Mouse (Mus musculus) megakaryocyte, embryonic 14.5 days (primary cell): Measurements from ENCODE around the gene Wdr77. TPM values are rescaled to one million over a fixed set of nuclear protein-coding genes. Genes with fewer than 3 reads are reported as not detected.

Source experiments
- H3K27me3 ChIP-seq: replicated peaks from 2 replicates; pipeline ENCODE3; 2012; ENCODE audit warnings: inconsistent platforms
- H3K36me3 ChIP-seq: replicated peaks from 2 replicates; pipeline ENCODE3; 2012; ENCODE audit warnings: low read length, inconsistent platforms, mixed read lengths
- H3K4me1 ChIP-seq: 2 replicates; pipeline ENCODE4 v1.6.1; 2012; ENCODE audit warnings: inconsistent platforms
- H3K4me3 ChIP-seq: replicated peaks from 2 replicates; pipeline ENCODE3; 2012; ENCODE audit warnings: moderate library complexity, mild to moderate bottlenecking, inconsistent platforms
- H3K9me3 ChIP-seq: 2 replicates; pipeline ENCODE4 v1.6.1; 2012; ENCODE audit warnings: inconsistent platforms
- FLI1 ChIP-seq: IDR thresholded peaks from 2 replicates; pipeline ENCODE4 v1.6.1; 2012; ENCODE audit warnings: low read length, inconsistent platforms, mixed read lengths
- GATA1 ChIP-seq: IDR thresholded peaks from 3 replicates; pipeline ENCODE4 v1.6.1; 2012; ENCODE audit warnings: mixed read lengths, low read length, inconsistent platforms, borderline replicate concordance
- polyA plus RNA-seq: library from polyadenylated mRNA; stranded (reverse); fragments of >175 nt; gene quantifications from 2 replicates; pipeline ENCODE4 v1.2.3, GENCODE M21; 2012; ENCODE audit warnings: low replicate concordance; ENCODE audit not compliant: insufficient read depth

The Wdr77 gene
- polyA plus RNA-seq, 1 experiment: 39.6 TPM

GRCm38 (mm10) chr3:105921959-105922358 is 37.2 kb upstream of the Wdr77 start:
- Histone ChIP-seq H3K4me3 (no peak overlapping the region), H3K9me3 (no peaks in the 10 kb centered on the region), H3K4me1 (peaks cover 99% of the 10 kb centered on the region), H3K36me3 (peaks cover 86% of the 10 kb centered on the region), H3K27me3 (no peaks in the 10 kb centered on the region)
- no peak for TF ChIP-seq FLI1
- no peak for TF ChIP-seq GATA1

GRCm38 (mm10) chr3:105924616-105925015 is 34.6 kb upstream of the Wdr77 start:
- Histone ChIP-seq H3K27me3 (no peaks in the 10 kb centered on the region), H3K4me1 (peaks cover 99% of the 10 kb centered on the region), H3K4me3 (peak overlapping the region; percentile 85), H3K36me3 (peaks cover 91% of the 10 kb centered on the region), H3K9me3 (no peaks in the 10 kb centered on the region)
- TF ChIP-seq GATA1: no peak
- TF ChIP-seq FLI1: no peak

DNA sequence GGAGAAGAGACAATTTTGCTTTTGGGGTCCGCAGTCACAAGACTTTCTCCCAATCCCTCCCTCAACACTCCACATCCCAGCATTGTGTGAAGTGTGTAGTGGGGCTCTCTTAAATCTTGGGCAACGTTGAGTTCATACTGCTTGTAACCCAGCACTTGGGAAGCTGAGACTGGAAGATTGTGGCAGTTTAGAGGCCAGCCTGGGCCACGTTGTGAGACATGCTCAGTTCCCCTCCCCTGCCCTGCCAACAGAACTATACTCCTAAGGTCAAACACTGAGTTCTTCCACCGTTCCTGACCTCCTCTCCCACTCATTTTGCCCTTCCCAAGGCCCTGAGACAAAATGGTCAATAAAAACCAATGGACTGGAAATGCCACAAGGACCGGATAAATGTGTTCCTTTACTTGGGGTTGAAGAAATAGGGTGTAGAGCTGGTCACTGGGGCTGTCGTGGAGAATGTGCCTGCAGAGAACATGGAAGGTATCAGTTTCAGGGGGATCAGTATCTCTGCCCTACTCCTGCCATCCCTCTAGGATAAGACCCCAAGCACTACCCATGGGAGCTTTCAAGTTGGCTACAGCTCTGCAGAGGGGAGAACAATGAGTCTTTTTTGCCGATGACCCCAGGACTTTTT is 31.5 kb upstream of the Wdr77 start:
- Histone ChIP-seq H3K9me3 (no peaks in the 10 kb centered on the region), H3K36me3 (peaks cover 85% of the 10 kb centered on the region), H3K4me1 (peaks cover 80% of the 10 kb centered on the region), H3K4me3 (peak overlapping the region; percentile 92), H3K27me3 (no peaks in the 10 kb centered on the region)
- TF ChIP-seq GATA1 (no peak), FLI1 (no peak)

DNA sequence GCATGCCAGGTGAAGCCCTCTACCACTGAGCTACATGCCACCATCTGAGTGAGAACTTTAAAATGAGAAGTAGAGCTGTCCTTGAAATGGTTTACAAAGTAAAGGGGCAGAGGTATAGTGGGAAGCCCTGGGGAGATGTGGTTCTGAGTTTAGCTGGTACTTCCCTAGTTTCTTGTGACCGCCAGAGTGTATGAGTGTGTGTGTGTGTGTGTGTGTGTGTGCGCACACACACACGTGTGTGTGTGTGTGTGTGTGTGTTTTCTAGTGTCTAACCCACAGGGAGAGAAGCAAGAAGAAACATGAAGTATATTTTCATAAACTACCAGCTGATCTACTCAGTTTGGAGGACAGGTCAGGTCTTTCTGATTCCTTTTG is 31.0 kb upstream of the Wdr77 start:
- Histone ChIP-seq H3K9me3 (no peaks in the 10 kb centered on the region), H3K4me1 (peaks cover 79% of the 10 kb centered on the region), H3K27me3 (no peaks in the 10 kb centered on the region), H3K4me3 (peak overlapping the region; percentile 92), H3K36me3 (peaks cover 80% of the 10 kb centered on the region)
- TF ChIP-seq FLI1 (no peak), GATA1 (no peak)

GRCm38 (mm10) chr3:105928781-105929180 is 30.4 kb upstream of the Wdr77 start:
- no peaks in the 10 kb centered on the region for H3K9me3 ChIP-seq
- H3K4me3 ChIP-seq: peak overlapping the region; percentile 92
- H3K4me1 ChIP-seq: peaks cover 74% of the 10 kb centered on the region
- H3K27me3 ChIP-seq: no peaks in the 10 kb centered on the region
- H3K36me3 ChIP-seq: peaks cover 76% of the 10 kb centered on the region
- TF ChIP-seq FLI1 (no peak), GATA1 (no peak)

- H3K36me3 ChIP-seq: peaks cover 73% of the 10 kb centered on the region
- peak overlapping the region; percentile 92 for H3K4me3 ChIP-seq
- TF ChIP-seq GATA1 (no peak), FLI1 (no peak)
- H3K9me3 ChIP-seq: no peaks in the 10 kb centered on the region
- no peaks in the 10 kb centered on the region for H3K27me3 ChIP-seq
- H3K4me1 ChIP-seq: peaks cover 74% of the 10 kb centered on the region
Measured at GRCm38 (mm10) chr3:105929821-105930220, 29.3 kb upstream of the Wdr77 start.

GRCm38 (mm10) chr3:105931095-105931494 is 28.1 kb upstream of the Wdr77 start:
- Histone ChIP-seq H3K27me3 (no peaks in the 10 kb centered on the region), H3K36me3 (peaks cover 61% of the 10 kb centered on the region), H3K4me1 (peaks cover 74% of the 10 kb centered on the region), H3K4me3 (peak overlapping the region; percentile 94), H3K9me3 (no peaks in the 10 kb centered on the region)
- TF ChIP-seq FLI1: no peak
- TF ChIP-seq GATA1: no peak

GRCm38 (mm10) chr3:105932240-105933071 is 26.7 kb upstream of the Wdr77 start, which contains the start of gene I830077J02Rik:
Gene I830077J02Rik, minus strand, starts transcription at chr3:105932664.
- H3K36me3 ChIP-seq: peaks cover 61% of the 10 kb centered on the region
- no peaks in the 10 kb centered on the region for H3K9me3 ChIP-seq
- no peaks in the 10 kb centered on the region for H3K27me3 ChIP-seq
- peak; percentile 52; the same call in 1 of the 3 replicates for TF ChIP-seq GATA1
- TF ChIP-seq FLI1: 0 out of 2 replicates have a peak, but pooled peaks have one; percentile 43
- peak within 1 kb of the TSS; percentile 94 for H3K4me3 ChIP-seq
- H3K4me1 ChIP-seq: peaks cover 74% of the 10 kb centered on the region

DNA sequence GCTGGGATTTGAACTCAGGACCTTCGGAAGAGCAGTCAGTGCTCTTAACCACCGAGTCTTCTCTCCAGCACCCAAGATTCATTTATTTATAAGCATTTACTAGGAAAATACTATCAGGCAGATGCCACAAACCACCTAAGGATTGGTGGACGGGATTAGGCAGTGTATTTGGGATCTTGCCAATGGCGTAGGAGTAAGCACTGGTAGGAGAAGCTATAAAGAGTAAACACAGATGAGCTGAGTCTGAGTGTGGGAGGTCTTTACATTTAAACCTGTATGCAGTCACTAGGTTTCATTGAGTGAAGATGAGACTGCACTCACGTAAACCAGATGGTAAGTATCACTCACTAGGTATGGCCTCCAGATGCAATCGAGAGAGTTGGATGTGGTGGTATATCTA is 25.2 kb upstream of the Wdr77 start:
- peaks cover 63% of the 10 kb centered on the region for H3K4me1 ChIP-seq
- peaks cover 53% of the 10 kb centered on the region for H3K36me3 ChIP-seq
- H3K27me3 ChIP-seq: no peaks in the 10 kb centered on the region
- no peak overlapping the region for H3K4me3 ChIP-seq
- TF ChIP-seq GATA1 (no peak), FLI1 (no peak)
- no peaks in the 10 kb centered on the region for H3K9me3 ChIP-seq

DNA sequence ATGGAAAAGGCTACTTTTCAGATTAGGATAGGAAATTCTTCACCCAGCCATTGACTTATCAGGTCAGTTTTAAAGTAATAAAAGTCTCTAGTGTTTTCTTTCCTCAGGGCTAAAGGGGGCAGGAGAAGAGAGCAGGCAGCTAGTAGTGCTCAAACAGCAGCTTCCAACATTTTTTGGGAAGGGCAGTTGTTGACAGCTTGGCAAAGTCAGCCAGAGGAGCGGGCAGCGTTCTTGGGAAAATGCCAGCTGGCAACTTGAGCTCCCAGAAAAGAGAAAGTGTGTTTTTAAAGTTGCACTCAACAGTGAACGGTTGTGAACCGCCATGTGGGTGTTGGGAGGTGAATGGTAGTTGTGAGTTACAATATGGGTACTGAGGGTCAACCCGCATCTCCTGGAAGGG is 24.1 kb upstream of the Wdr77 start:
- Histone ChIP-seq H3K27me3 (no peaks in the 10 kb centered on the region), H3K4me1 (peaks cover 52% of the 10 kb centered on the region), H3K9me3 (no peaks in the 10 kb centered on the region), H3K4me3 (no peak overlapping the region), H3K36me3 (peaks cover 43% of the 10 kb centered on the region)
- TF ChIP-seq FLI1 (no peak), GATA1 (no peak)
